Mouse (Mus musculus): ENCODE measurements around the gene Plcd4.
"Not testable (repeated sequence)": the region's sequence is repeated elsewhere in the genome, so short reads cannot be mapped to it uniquely, and the experiment has no call there.

The Plcd4 gene

GRCm38 (mm10) chr1:74542451-74542961, at the start of gene Plcd4:
Gene Plcd4 (plus strand): TSS chr1:74542888.
- peak; percentile 25 for DNase-seq

GRCm38 (mm10) chr1:74501106-74501505, 41.6 kb upstream of the Plcd4 start:
- DNase-seq, result no peak

DNA sequence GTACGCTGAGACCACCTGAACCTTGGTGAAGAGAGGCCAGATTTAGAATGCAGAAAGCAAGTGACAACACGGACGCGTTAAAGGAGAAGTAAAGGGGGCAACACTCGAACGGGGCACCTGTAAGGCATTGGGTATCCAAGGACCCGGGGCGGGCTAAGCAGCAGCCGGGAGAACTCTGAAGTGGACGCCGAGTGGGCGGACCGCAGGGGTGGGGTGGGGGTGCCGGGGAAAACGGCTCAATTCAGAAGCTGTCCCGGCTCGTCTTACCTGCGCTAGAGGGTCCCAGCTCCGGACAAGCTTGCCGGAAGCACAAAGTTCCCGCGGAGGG, 37.3 kb upstream of the Plcd4 start:
- no peak for DNase-seq

- peak; percentile 100 for DNase-seq
These were observed 36.8 kb upstream of the Plcd4 start, which contains the start of gene Cnot9 for GRCm38 (mm10) chr1:74505721-74506464. Gene Cnot9 (plus strand): TSS chr1:74506058.

GRCm38 (mm10) chr1:74506471-74506881, 36.2 kb upstream of the Plcd4 start:
- DNase-seq, result no peak

DNA sequence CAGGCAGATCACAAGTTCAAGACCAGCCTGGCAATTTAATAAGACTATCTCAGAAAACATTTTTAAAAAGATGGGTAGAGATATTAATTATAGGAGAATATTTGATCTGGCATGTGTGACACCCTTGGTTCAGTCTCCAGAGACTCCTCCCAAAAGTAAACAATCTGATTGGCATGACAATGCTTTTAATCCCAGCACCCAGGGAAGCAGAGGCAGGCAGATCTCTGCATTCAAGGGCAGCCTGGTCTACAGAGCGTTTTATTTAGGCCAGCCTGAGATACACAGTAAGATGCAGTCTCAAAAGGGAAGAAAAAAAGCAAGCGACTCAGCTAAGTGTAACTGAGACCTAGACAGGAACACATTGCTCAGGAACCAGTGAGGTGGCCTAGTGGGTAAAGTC, 34.9 kb upstream of the Plcd4 start:
- no peak for DNase-seq

DNA sequence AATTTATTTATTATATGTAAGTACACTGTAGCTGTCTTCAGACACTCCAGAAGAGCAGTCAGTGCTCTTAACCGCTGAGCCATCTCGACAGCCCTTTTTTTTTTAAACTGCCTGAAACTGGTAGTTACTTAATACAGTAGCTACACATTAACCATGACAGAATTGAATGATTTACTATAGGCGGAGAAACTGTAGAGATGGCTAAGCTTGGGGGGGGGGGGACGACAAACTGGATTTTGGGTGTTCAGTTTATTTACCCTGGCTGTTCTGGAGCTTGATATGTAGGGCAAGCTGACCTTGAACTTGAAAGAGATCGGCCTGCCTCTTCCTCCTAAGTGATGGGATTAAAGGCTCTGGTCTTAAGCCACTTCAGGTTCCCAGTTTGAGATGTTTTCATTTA, 31.4 kb upstream of the Plcd4 start:
- no peak for DNase-seq

DNA sequence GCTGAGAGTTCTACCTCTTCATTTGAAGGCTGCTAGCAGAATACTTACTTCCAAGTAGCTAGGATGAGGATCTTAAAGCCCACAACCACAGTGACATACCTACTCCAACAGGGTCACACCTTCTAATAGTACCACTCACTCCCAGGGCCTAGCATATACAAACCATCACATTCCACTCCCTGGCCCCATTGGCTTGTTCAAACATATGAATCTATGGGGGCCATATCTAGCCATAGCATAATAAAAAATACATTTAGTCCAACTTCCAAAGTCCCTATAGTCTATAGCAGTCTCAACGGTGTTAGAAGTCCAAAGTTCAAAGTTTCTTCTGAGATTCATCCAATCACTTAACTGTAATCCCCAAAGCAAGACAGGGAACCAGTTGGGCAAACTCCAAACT, 29.7 kb upstream of the Plcd4 start:
- not testable (repeated sequence) for DNase-seq

GRCm38 (mm10) chr1:74519875-74520274, 22.8 kb upstream of the Plcd4 start:
- no peak for DNase-seq

GRCm38 (mm10) chr1:74524746-74525145, 17.9 kb upstream of the Plcd4 start:
- DNase-seq, result no peak

DNA sequence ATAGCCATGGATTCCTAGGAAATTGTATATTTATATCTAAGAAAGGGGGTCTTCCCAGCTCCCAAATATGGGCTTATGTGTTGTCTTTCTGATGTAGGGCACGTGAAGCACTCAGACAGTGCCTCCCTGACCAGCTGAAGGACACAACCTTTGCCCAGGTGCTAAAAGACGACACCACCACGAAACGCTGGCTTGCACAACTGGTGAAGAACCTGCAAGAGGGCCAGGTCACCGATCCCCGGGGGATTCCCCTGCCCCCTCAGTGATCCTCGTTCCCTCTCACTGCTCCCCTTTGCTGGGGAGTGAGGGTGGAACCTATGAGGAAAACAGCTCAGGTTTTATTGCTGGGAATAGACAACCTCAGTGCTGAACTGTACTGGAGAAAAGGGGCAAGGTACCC, 14.1 kb upstream of the Plcd4 start:
- no peak for DNase-seq

- no peak for DNase-seq
These were observed 4.0 kb upstream of the Plcd4 start for GRCm38 (mm10) chr1:74538650-74539049.

DNA sequence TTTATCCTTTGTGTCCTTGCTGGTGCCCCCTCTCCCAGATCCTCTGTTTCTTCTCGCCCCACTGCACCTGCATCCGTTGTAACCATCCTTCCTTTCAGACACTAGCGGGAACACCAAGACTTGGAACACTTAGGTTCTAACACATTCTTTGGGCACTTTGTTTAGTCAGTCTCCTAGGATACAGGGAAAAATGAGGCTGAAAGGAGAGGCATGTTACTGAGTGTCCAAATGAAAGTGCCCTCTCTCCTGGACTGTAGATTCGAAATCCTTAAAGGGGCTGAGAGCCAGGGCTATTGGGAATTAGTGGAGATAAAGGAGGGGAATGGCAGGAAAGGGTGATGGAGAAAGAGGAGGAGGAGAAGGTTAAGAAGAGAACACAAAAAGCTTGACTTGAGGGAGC, 1.5 kb downstream of the Plcd4 start, which contains the start of gene Usp37:
TSS of gene Usp37 (minus strand) at position 101 of the 400 bp plus-strand sequence.
- no peak for DNase-seq

GRCm38 (mm10) chr1:74559061-74559460, 16.4 kb downstream of the Plcd4 start:
- DNase-seq, result no peak

- DNase-seq, result no peak
These were observed 23.1 kb downstream of the Plcd4 start for GRCm38 (mm10) chr1:74565834-74566233.

GRCm38 (mm10) chr1:74569739-74570719, 27.3 kb downstream of the Plcd4 start:
- DNase-seq, result no peak

- DNase-seq, result no peak
These were observed 39.9 kb downstream of the Plcd4 start for GRCm38 (mm10) chr1:74582621-74583020.

GRCm38 (mm10) chr1:74584616-74585398, 42.1 kb downstream of the Plcd4 start:
- no peak for DNase-seq

- no peak for DNase-seq
These were observed 44.6 kb downstream of the Plcd4 start for GRCm38 (mm10) chr1:74587233-74587772.

DNA sequence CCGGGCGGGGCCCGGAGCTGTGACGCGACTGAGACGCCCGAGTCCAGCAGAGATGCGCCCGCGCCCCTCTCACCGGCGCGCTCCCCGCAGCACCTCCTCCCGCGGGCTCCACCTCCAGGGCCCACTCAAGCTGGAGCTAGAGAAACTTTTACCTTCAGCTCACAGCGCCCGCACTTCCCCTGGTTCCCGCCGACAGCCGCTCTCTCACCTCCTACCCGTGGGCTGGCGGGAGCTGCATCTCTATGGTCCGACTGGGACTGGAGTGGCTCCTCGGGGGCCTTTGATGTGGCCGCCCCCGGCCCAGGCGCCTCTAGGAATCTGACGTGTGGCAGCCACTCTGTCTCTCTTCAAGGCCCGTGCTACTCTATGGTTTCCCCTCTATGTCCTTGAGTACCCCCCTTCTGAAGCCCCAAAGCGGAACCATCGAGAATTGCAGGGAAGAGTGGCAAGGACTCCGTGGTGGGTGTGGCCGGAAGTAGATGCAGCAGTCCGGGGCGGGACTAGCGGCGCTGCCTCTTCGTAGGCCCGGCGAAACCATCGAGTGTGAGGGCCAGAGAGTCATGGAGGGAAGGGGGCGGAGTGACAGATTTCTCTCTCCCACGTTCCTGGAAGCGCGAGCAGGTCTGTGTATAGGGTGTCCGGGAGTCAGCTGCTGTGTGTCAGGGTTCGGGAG, 45.2 kb downstream of the Plcd4 start, which contains the start of the genes Zfp142 and Bcs1l:
TSS of gene Zfp142 (minus strand) at position 474 of the 673 bp plus-strand sequence.
TSS of gene Bcs1l (plus strand) at position 517 of the 673 bp plus-strand sequence.
- peak; percentile 99 for DNase-seq

DNA sequence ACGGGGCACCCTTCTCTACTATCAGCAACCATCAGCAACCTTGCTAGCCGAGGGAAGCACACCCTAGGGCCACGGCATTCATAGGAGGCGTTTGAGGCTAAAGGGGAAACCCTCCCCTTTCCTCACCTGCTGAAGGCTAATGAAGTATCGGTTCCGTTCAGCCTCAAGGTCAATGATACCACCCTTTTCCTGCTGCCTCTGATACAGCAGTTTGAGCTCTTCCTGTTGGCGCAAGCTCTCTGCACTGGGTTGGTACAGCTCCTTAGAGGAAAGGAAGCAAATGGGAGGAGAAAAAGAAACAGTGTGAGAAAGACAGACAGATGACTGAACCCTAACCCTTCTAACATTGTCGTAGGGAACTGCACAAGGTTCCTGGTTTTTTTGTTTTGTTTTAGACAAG, 51.7 kb downstream of the Plcd4 start:
- DNase-seq, result no peak

Measured in lung, postnatal 36 days (tissue).